Mouse (Mus musculus): ENCODE measurements around the gene Tmem63b. TPM values are rescaled to one million over a fixed set of nuclear protein-coding genes. Genes with fewer than 3 reads are reported as not detected.

Gene Tmem63b
- polyA plus RNA-seq, 1 experiment, result 119 TPM

DNA sequence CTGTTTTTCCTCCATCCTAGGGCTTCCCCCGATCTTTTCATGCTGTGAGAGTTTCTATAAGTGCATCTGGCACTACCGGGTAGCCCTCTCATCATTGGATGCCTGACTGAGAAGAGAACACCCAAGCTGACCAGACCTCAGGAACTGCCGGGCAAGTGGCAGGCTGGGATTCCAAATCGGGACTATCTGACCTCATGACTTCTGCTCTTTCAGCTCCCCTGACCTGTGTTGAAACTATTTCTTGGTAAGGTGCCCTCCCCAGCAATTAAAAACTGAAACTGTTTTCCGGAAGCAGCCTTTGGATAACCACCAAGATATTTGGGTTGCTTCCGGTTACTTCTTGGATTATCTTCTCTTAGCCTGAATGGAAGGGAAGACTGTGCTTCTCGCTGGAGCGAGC is 21.5 kb upstream of the Tmem63b start:
- Histone ChIP-seq H3K4me3 (ENCODE audit: control insufficient read depth, insufficient read depth, low read length) (no peak overlapping the region), H3K27me3 (ENCODE audit: control insufficient read depth, insufficient read depth, low read length) (no peaks in the 10 kb centered on the region), H3K36me3 (ENCODE audit: control insufficient read depth, insufficient read depth, low read length) (no peaks in the 10 kb centered on the region), H3K4me1 (replicated peaks; ENCODE audit: control insufficient read depth, insufficient read depth, low read length) (peaks cover 4% of the 10 kb centered on the region), H3K27ac (ENCODE audit: control insufficient read depth, insufficient read depth, low read length) (no peak overlapping the region)
- DNase-seq, result no peak
- TF ChIP-seq POLR2A (IDR thresholded peaks at IDR 0.05; ENCODE audit: control insufficient read depth, extremely low read depth, insufficient read depth, low read length, poor library complexity) (no peak), CTCF (IDR thresholded peaks at IDR 0.05; ENCODE audit: borderline replicate concordance, control insufficient read depth, extremely low read depth, insufficient read depth, low read length, poor library complexity) (no peak)
- 87% methylated on average over 8 of the region's 8 CpGs for WGBS

DNA sequence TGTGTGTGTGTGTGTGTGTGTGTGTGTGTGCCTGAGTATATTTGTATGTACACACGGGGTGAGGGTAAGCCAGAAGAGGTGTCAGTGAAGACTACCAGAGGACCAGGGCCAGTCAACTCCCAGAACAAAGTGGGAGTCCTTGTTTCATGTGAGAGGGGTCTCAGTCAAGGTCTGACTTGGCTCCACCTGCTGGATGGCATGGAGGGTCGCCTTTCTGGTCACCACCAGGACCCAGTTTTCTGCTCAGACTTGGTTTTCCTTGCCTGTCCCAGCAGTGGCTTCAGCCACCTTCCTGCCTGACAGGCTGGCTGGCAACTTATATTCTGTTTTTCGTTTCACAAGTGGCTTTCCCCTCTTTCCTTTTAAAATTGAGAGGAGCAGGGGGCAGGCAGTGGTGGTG is 20.7 kb upstream of the Tmem63b start:
- TF ChIP-seq CTCF (IDR thresholded peaks at IDR 0.05; ENCODE audit: borderline replicate concordance, control insufficient read depth, extremely low read depth, insufficient read depth, low read length, poor library complexity), result no peak
- TF ChIP-seq POLR2A (IDR thresholded peaks at IDR 0.05; ENCODE audit: control insufficient read depth, extremely low read depth, insufficient read depth, low read length, poor library complexity), result no peak
- Histone ChIP-seq H3K27ac (ENCODE audit: control insufficient read depth, insufficient read depth, low read length) (no peak overlapping the region), H3K4me3 (ENCODE audit: control insufficient read depth, insufficient read depth, low read length) (no peak overlapping the region), H3K36me3 (ENCODE audit: control insufficient read depth, insufficient read depth, low read length) (no peaks in the 10 kb centered on the region), H3K4me1 (replicated peaks; ENCODE audit: control insufficient read depth, insufficient read depth, low read length) (peaks cover 6% of the 10 kb centered on the region), H3K27me3 (ENCODE audit: control insufficient read depth, insufficient read depth, low read length) (no peaks in the 10 kb centered on the region)
- DNase-seq, result no peak
- 38% methylated on average over 3 of the region's 3 CpGs for WGBS

DNA sequence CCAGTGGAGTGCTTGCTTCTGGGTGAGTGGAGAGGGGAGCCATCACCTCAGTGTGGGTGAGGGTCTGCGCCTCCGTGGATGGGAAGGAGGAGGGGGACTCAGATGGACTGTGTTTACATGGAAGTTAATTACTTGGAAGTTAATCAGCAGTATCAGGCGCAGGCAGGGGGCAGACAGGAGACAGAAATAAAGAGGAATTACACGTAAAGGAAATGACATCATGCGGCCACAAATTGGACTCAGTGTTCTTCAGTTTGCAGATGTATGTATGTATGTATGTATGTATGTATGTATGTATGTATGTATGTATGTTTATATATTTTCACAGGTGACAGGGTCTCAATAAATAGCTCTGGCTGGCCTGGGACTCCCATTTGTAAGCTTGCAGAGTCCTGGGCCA is 20.1 kb upstream of the Tmem63b start:
- WGBS, result 47% methylated on average over 5 of the region's 5 CpGs
- no peak overlapping the region for H3K4me3 ChIP-seq (ENCODE audit: control insufficient read depth, insufficient read depth, low read length)
- H3K27me3 ChIP-seq (ENCODE audit: control insufficient read depth, insufficient read depth, low read length), result no peaks in the 10 kb centered on the region

DNA sequence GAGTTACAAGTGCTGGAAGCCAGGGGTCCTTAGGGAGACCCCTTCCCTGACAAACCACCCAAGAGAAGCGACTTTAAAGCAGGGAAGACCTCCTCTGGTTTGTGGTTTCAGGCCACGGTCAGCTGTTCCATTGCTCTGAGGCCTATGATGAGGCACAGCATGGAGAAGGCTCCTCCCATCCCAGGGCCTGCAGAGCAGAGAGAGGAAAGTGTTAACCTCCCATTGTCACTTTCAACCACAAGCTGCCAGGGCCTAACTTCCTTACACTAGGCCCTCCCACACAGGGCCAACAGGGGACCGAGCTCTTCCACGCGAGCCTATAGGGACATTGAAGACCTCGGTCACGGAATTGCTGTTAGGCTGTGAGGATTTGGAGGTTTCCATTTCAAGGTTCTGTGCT is 16.5 kb upstream of the Tmem63b start:
- 8% methylated on average over 7 of the region's 7 CpGs for WGBS
- H3K4me1 ChIP-seq (replicated peaks; ENCODE audit: control insufficient read depth, insufficient read depth, low read length), result peaks cover 6% of the 10 kb centered on the region
- H3K27ac ChIP-seq (ENCODE audit: control insufficient read depth, insufficient read depth, low read length), result no peak overlapping the region

More for the DNA sequence above, 20.1 kb upstream of the Tmem63b start:
- TF ChIP-seq POLR2A (IDR thresholded peaks at IDR 0.05; ENCODE audit: control insufficient read depth, extremely low read depth, insufficient read depth, low read length, poor library complexity) (no peak), CTCF (IDR thresholded peaks at IDR 0.05; ENCODE audit: borderline replicate concordance, control insufficient read depth, extremely low read depth, insufficient read depth, low read length, poor library complexity) (no peak)
- no peaks in the 10 kb centered on the region for H3K36me3 ChIP-seq (ENCODE audit: control insufficient read depth, insufficient read depth, low read length)
- no peak for DNase-seq
- H3K27ac ChIP-seq (ENCODE audit: control insufficient read depth, insufficient read depth, low read length), result no peak overlapping the region
- H3K4me1 ChIP-seq (replicated peaks; ENCODE audit: control insufficient read depth, insufficient read depth, low read length), result peaks cover 6% of the 10 kb centered on the region

DNA sequence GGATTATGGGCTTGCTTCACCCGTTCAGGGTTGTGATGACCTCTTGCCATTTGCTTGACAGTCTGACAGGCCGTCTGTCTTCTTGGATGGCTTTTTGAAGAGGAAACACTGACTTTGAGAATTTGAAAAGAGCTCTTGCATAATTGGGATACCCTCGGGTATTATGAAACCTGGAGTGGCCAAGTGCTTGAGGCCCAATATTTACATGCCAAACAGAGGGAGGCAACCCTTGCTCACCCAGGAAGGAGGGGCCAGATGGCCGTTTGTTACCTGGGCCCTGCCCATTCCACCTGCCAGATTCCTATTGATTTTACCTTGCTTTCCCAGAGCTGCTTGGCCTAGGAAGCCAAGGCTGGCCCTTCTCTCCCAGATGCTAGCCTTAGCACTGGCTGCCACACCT is 15.5 kb upstream of the Tmem63b start:
- Histone ChIP-seq H3K27ac (ENCODE audit: control insufficient read depth, insufficient read depth, low read length) (no peak overlapping the region), H3K27me3 (ENCODE audit: control insufficient read depth, insufficient read depth, low read length) (no peaks in the 10 kb centered on the region), H3K4me3 (ENCODE audit: control insufficient read depth, insufficient read depth, low read length) (no peak overlapping the region), H3K4me1 (replicated peaks; ENCODE audit: control insufficient read depth, insufficient read depth, low read length) (peaks cover 6% of the 10 kb centered on the region), H3K36me3 (ENCODE audit: control insufficient read depth, insufficient read depth, low read length) (peaks cover 4% of the 10 kb centered on the region; the same call in 1 of the 2 replicates)
- TF ChIP-seq POLR2A (IDR thresholded peaks at IDR 0.05; ENCODE audit: control insufficient read depth, extremely low read depth, insufficient read depth, low read length, poor library complexity), result no peak
- DNase-seq, result no peak
- 86% methylated on average over 4 of the region's 4 CpGs for WGBS

More for the DNA sequence above, 16.5 kb upstream of the Tmem63b start:
- Histone ChIP-seq H3K4me3 (ENCODE audit: control insufficient read depth, insufficient read depth, low read length) (no peak overlapping the region), H3K36me3 (ENCODE audit: control insufficient read depth, insufficient read depth, low read length) (peaks cover 1% of the 10 kb centered on the region; the same call in 1 of the 2 replicates), H3K27me3 (ENCODE audit: control insufficient read depth, insufficient read depth, low read length) (no peaks in the 10 kb centered on the region)
- no peak for DNase-seq
- TF ChIP-seq POLR2A (IDR thresholded peaks at IDR 0.05; ENCODE audit: control insufficient read depth, extremely low read depth, insufficient read depth, low read length, poor library complexity) (no peak), CTCF (IDR thresholded peaks at IDR 0.05; ENCODE audit: borderline replicate concordance, control insufficient read depth, extremely low read depth, insufficient read depth, low read length, poor library complexity) (no peak)

DNA sequence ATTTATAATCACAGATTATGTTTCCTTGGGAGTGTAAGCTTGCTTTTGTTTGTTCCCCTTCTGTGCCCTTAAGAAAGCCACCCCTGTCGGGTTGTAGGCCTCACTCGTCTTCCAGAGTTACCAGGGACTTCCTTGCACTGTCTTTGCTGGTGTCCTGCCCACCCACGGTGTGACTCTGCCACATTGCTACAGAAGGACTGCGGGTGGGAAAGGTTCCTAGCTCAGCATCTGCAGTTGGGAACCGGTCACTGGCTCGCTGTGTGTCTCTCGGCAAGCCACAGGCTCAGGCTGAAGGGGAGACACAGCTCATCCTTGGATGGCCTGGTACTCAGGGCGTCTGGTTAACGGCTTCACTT is 14.5 kb upstream of the Tmem63b start:
- TF ChIP-seq POLR2A (IDR thresholded peaks at IDR 0.05; ENCODE audit: control insufficient read depth, extremely low read depth, insufficient read depth, low read length, poor library complexity) (no peak), CTCF (IDR thresholded peaks at IDR 0.05; ENCODE audit: borderline replicate concordance, control insufficient read depth, extremely low read depth, insufficient read depth, low read length, poor library complexity) (no peak)
- no peak overlapping the region for H3K4me3 ChIP-seq (ENCODE audit: control insufficient read depth, insufficient read depth, low read length)
- H3K27me3 ChIP-seq (ENCODE audit: control insufficient read depth, insufficient read depth, low read length), result no peaks in the 10 kb centered on the region
- WGBS, result 86% methylated on average over 9 of the region's 9 CpGs
- H3K4me1 ChIP-seq (replicated peaks; ENCODE audit: control insufficient read depth, insufficient read depth, low read length), result peaks cover 6% of the 10 kb centered on the region
- H3K27ac ChIP-seq (ENCODE audit: control insufficient read depth, insufficient read depth, low read length), result no peak overlapping the region
- H3K36me3 ChIP-seq (ENCODE audit: control insufficient read depth, insufficient read depth, low read length), result peaks cover 4% of the 10 kb centered on the region; the same call in 1 of the 2 replicates
- no peak for DNase-seq
